Mouse (Mus musculus) naive thymus-derived CD4-positive, alpha-beta T cell, adult 5 months (primary cell): ENCODE measurements around the gene Lao1. TPM values are rescaled to one million over a fixed set of nuclear protein-coding genes. Genes with fewer than 3 reads are reported as not detected.

Experiments
- polyA plus RNA-seq: library from polyadenylated mRNA; unstranded; fragments of 100-300 nt; shearing (Covaris generic); gene quantifications from one replicate; pipeline ENCODE4 v1.2.1, GENCODE M21; 2017

Gene Lao1
- not detected for polyA plus RNA-seq

DNA sequence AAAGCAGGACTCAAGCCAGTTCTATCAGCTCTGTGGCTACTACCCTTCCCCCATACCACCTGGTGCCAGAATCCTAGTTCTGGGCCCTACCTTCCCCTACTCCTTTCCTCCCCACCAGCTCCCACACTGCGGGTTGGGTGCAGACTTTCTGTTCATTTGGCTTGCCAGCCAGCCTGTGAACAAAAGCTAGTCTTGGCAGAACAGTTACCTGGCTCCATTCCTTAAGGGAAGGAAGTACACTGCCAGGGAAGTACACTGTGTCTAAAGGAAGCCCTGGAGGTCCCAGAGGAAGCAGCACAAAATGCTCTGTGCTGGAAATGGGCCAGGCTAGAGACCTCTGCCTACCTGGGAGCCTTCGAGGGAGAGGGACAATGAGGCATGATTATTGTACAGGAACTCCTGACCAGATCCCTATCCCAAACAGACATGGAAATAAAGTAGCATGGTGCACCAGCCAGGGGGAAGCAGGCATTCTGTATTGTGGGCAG is at the start of gene Lao1:
Gene Lao1 (plus strand): TSS at position 438 of the 488 bp plus-strand sequence.

DNA sequence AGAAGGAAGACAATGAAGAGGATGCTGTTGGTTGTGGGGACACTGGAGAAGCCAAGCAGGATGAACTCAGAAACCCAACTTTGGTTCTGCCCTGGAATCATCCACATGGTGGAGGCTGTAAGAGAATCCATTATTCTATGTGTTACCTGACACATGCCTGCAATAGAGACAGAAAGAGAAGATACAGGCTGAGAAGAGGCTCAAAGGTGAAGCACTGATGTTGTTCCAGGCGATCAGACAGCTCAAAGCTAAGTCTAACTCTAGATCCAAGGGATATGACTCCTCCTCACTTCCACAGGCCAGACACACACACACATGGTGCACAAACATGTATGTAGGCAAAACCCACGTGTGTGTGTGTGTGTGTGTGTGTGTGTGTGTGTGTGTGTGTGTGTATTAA is 44.0 kb upstream of the Lao1 start, which contains the start of gene Olfr1329:
Gene Olfr1329 (minus strand): TSS at position 101 of the 400 bp plus-strand sequence.

DNA sequence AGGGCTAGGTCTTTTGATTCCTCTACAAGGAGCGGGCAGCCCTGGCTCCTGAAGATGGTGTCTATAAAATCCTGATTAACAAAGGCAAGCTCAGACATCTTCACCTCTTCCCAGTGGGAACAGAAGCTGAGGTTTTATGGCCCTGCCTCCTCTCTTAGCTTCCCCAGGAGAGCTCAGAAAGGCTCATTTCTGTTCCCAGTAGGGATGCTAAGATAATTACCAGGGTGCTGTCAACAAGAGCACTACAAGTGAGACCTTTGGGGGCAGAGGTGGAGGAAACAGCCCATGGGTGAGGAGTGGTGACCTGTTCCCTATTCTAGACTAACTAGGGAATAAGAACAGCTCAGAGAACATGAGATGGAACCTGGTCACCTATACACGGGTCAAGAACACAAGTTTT is 22.9 kb upstream of the Lao1 start, which contains the start of gene Olfr1328:
Gene Olfr1328 (minus strand): TSS at position 101 of the 400 bp plus-strand sequence.

Other genes with a start within 250 kb of the Lao1 start
- not detected for gene Olfr1340, start 241.4 kb upstream of the Lao1 start, polyA plus RNA-seq
- not detected for gene Olfr1339, start 229.4 kb upstream of the Lao1 start, polyA plus RNA-seq
- not detected for gene Olfr1338, start 202.8 kb upstream of the Lao1 start, polyA plus RNA-seq
- gene Olfr1337, start 179.0 kb upstream of the Lao1 start, polyA plus RNA-seq: not detected
- not detected for gene Olfr1335, start 151.6 kb upstream of the Lao1 start, polyA plus RNA-seq
- not detected for gene Olfr1333, start 125.3 kb upstream of the Lao1 start, polyA plus RNA-seq
- not detected for gene Olfr1331, start 96.9 kb upstream of the Lao1 start, polyA plus RNA-seq
- 0.06 TPM for gene Olfr1330, start 73.0 kb upstream of the Lao1 start, polyA plus RNA-seq
- gene Olfr1329, start 44.1 kb upstream of the Lao1 start, polyA plus RNA-seq: not detected
- gene Olfr1328, start 23.0 kb upstream of the Lao1 start, polyA plus RNA-seq: not detected
- gene Slc2a1, start 147.1 kb downstream of the Lao1 start, polyA plus RNA-seq: 70.4 TPM
- 0.82 TPM for gene Zfp691, start 212.6 kb downstream of the Lao1 start, polyA plus RNA-seq
- gene Ermap, start 228.4 kb downstream of the Lao1 start, polyA plus RNA-seq: 0.42 TPM
- 30.6 TPM for gene Svbp, start 233.7 kb downstream of the Lao1 start, polyA plus RNA-seq